ENCODE assay signal across 28 mouse cellular contexts in genomic region chr7:76409020-76409419, GRCm38 (mm10).
DNase-seq lines count a peak whose midpoint lies in the region; ATAC-seq lines count a peak whose summit lies in the region.
"Had no signal": no experiment of that assay in that cellular context is flagged by ENCODE, and none has a peak within 500 bp of the region (broad histone marks: within the 10 kb centered on the region; RNA-seq: fewer than 3 reads in every experiment).

No protein-coding gene starts in this region.

- H3K27ac ChIP-seq in forebrain, embryonic 15.5 days (replicated peaks) = no peak overlapping the region
- no peak overlapping the region for H3K27ac ChIP-seq in forebrain, embryonic 12.5 days
- H3K27ac ChIP-seq in neural tube, embryonic 11.5 days (ENCODE audit: low read depth, low read length) = no peak overlapping the region
- no peak overlapping the region for H3K27ac ChIP-seq in neural tube, embryonic 15.5 days (replicated peaks)
- no peak overlapping the region for H3K27ac ChIP-seq in kidney, embryonic 16.5 days (ENCODE audit: low read length)
- H3K27ac ChIP-seq: gastrocnemius, adult 2 months; heart, adult 2 months; kidney, embryonic 15.5 days; layer of hippocampus, adult 2 months; liver, embryonic 12.5 days; neural tube, embryonic 12.5 days had no signal

- H3K9ac ChIP-seq in forebrain, embryonic 15.5 days (replicated peaks) = no peak overlapping the region
- H3K9ac ChIP-seq in forebrain, embryonic 12.5 days = no peak overlapping the region
- H3K9ac ChIP-seq in neural tube, embryonic 11.5 days (ENCODE audit: low read length) = no peak overlapping the region
- H3K9ac ChIP-seq in neural tube, embryonic 15.5 days (replicated peaks) = no peak overlapping the region
- no peak overlapping the region for H3K9ac ChIP-seq in kidney, embryonic 16.5 days (replicated peaks; ENCODE audit: low read length)
- H3K9ac ChIP-seq: heart, embryonic 12.5 days; kidney, embryonic 15.5 days; liver, embryonic 12.5 days; liver, postnatal 0 days; neural tube, embryonic 12.5 days had no signal

- H3K4me3 ChIP-seq in forebrain, embryonic 15.5 days = no peak overlapping the region
- no peak overlapping the region for H3K4me3 ChIP-seq in forebrain, embryonic 12.5 days (replicated peaks)
- H3K4me3 ChIP-seq in megakaryocyte, embryonic 14.5 days (replicated peaks) = peak overlapping the region; percentile 52
- H3K4me3 ChIP-seq in neural tube, embryonic 11.5 days (ENCODE audit: low read depth, low read length) = no peak overlapping the region
- H3K4me3 ChIP-seq in neural tube, embryonic 15.5 days (replicated peaks) = no peak overlapping the region
- no peak overlapping the region for H3K4me3 ChIP-seq in kidney, embryonic 16.5 days (ENCODE audit: low read length)
- H3K4me3 ChIP-seq: gastrocnemius, adult 2 months; heart, adult 2 months; heart, embryonic 12.5 days; kidney, embryonic 15.5 days; layer of hippocampus, adult 2 months; liver, embryonic 12.5 days; neural tube, embryonic 12.5 days had no signal

- 60% methylated on average over 10 of the region's 10 CpGs for WGBS in forebrain, embryonic 15.5 days
- 55% methylated on average over 10 of the region's 10 CpGs for whole genome bisulfite sequencing in forebrain, embryonic 12.5 days
- WGBS in neural tube, embryonic 11.5 days = 60% methylated on average over 10 of the region's 10 CpGs
- 50% methylated on average over 10 of the region's 10 CpGs for WGBS in neural tube, embryonic 15.5 days
- WGBS in kidney, embryonic 16.5 days = 91% methylated on average over 10 of the region's 10 CpGs

- H3K36me3 ChIP-seq in forebrain, embryonic 15.5 days = no peaks in the 10 kb centered on the region
- no peaks in the 10 kb centered on the region for H3K36me3 ChIP-seq in forebrain, embryonic 12.5 days (replicated peaks)
- no peaks in the 10 kb centered on the region for H3K36me3 ChIP-seq in megakaryocyte, embryonic 14.5 days (replicated peaks; ENCODE audit: low read length)
- no peaks in the 10 kb centered on the region for H3K36me3 ChIP-seq in neural tube, embryonic 11.5 days (ENCODE audit: control insufficient read depth, insufficient read depth, low read length)
- H3K36me3 ChIP-seq in neural tube, embryonic 15.5 days = no peaks in the 10 kb centered on the region
- H3K36me3 ChIP-seq in kidney, embryonic 16.5 days (ENCODE audit: insufficient read depth, low read length) = no peaks in the 10 kb centered on the region
- H3K36me3 ChIP-seq: heart, embryonic 12.5 days; kidney, embryonic 15.5 days; liver, embryonic 12.5 days; neural tube, embryonic 12.5 days had no signal

- ATAC-seq in forebrain, embryonic 15.5 days (replicated peaks) = 0 out of 2 replicates have a peak, but pooled peaks have one; percentile 29
- ATAC-seq in forebrain, embryonic 12.5 days (ENCODE audit: low FRiP score) = no peak
- ATAC-seq in megakaryocyte, adult 5-6 weeks (ENCODE audit: poor library complexity, severe bottlenecking) = no peak
- peak; percentile 31; the same call in 1 of the 2 replicates for ATAC-seq in neural tube, embryonic 11.5 days (ENCODE audit: insufficient read depth, low FRiP score, low TSS enrichment)
- ATAC-seq in neural tube, embryonic 15.5 days (ENCODE audit: low FRiP score) = no peak
- ATAC-seq in kidney, embryonic 16.5 days (ENCODE audit: low FRiP score, low TSS enrichment) = no peak
- ATAC-seq: forebrain, embryonic 14.5 days; liver, embryonic 12.5 days; liver, postnatal 0 days had no signal

- H3K9me3 ChIP-seq in forebrain, embryonic 15.5 days = no peaks in the 10 kb centered on the region
- no peaks in the 10 kb centered on the region for H3K9me3 ChIP-seq in forebrain, embryonic 12.5 days
- peaks cover 4% of the 10 kb centered on the region; the same call in 1 of the 2 replicates for H3K9me3 ChIP-seq in megakaryocyte, embryonic 14.5 days
- no peaks in the 10 kb centered on the region for H3K9me3 ChIP-seq in neural tube, embryonic 11.5 days (ENCODE audit: control insufficient read depth, low read length)
- H3K9me3 ChIP-seq in neural tube, embryonic 15.5 days (replicated peaks) = no peaks in the 10 kb centered on the region
- no peaks in the 10 kb centered on the region for H3K9me3 ChIP-seq in kidney, embryonic 16.5 days (ENCODE audit: low read length)
- H3K9me3 ChIP-seq: heart, embryonic 12.5 days; kidney, embryonic 15.5 days; liver, embryonic 12.5 days; neural tube, embryonic 12.5 days had no signal

- no peak overlapping the region for H3K4me2 ChIP-seq in forebrain, embryonic 15.5 days (replicated peaks)
- no peak overlapping the region for H3K4me2 ChIP-seq in forebrain, embryonic 12.5 days
- H3K4me2 ChIP-seq in neural tube, embryonic 11.5 days (ENCODE audit: low read depth) = no peak overlapping the region
- H3K4me2 ChIP-seq in neural tube, embryonic 15.5 days = no peak overlapping the region
- H3K4me2 ChIP-seq in kidney, embryonic 16.5 days (replicated peaks; ENCODE audit: low read depth, low read length) = no peak overlapping the region
- H3K4me2 ChIP-seq: heart, embryonic 12.5 days; kidney, embryonic 15.5 days; liver, embryonic 12.5 days; neural tube, embryonic 12.5 days had no signal

- H3K27me3 ChIP-seq in forebrain, embryonic 15.5 days = no peaks in the 10 kb centered on the region
- H3K27me3 ChIP-seq in forebrain, embryonic 12.5 days = no peaks in the 10 kb centered on the region
- H3K27me3 ChIP-seq in megakaryocyte, embryonic 14.5 days (replicated peaks) = no peaks in the 10 kb centered on the region
- H3K27me3 ChIP-seq in neural tube, embryonic 11.5 days (ENCODE audit: control insufficient read depth, insufficient read depth, low read length) = no peaks in the 10 kb centered on the region
- no peaks in the 10 kb centered on the region for H3K27me3 ChIP-seq in neural tube, embryonic 15.5 days (replicated peaks)
- H3K27me3 ChIP-seq in kidney, embryonic 16.5 days (ENCODE audit: insufficient read depth, low read length) = no peaks in the 10 kb centered on the region
- H3K27me3 ChIP-seq: heart, embryonic 12.5 days; kidney, embryonic 15.5 days; liver, embryonic 12.5 days; neural tube, embryonic 12.5 days had no signal

- H3K4me1 ChIP-seq in forebrain, embryonic 15.5 days = no peaks in the 10 kb centered on the region
- peaks cover 7% of the 10 kb centered on the region; the same call in 1 of the 2 replicates for H3K4me1 ChIP-seq in forebrain, embryonic 12.5 days
- no peaks in the 10 kb centered on the region for H3K4me1 ChIP-seq in megakaryocyte, embryonic 14.5 days
- H3K4me1 ChIP-seq in neural tube, embryonic 11.5 days (ENCODE audit: control insufficient read depth, insufficient read depth, low read length) = no peaks in the 10 kb centered on the region
- H3K4me1 ChIP-seq in neural tube, embryonic 15.5 days = no peaks in the 10 kb centered on the region
- H3K4me1 ChIP-seq in kidney, embryonic 16.5 days (ENCODE audit: insufficient read depth, low read length) = no peaks in the 10 kb centered on the region
- H3K4me1 ChIP-seq: kidney, embryonic 15.5 days; liver, embryonic 12.5 days; neural tube, embryonic 12.5 days had no signal

- DNase-seq in neural tube, embryonic 11.5 days (ENCODE audit: low spot score) = no peak
- peak; percentile 26 for DNase-seq in embryo, embryonic 11 days
- DNase-seq: adrenal gland, adult 2 months; adrenal gland, postnatal 36 days; cerebellum, adult 2 months; cerebellum, postnatal 14 days; gastrocnemius, adult 2 months; gastrocnemius, postnatal 36 days; heart, adult 2 months; kidney, adult 18-20 months; kidney, postnatal 36 days; left cerebral cortex, postnatal 4 days; liver, postnatal 0 days; lung, postnatal 36 days; right cerebral cortex, postnatal 14 days; thymus, postnatal 4 days had no signal

Comparison
In these comparisons a context has a peak if more than half of its experiments do, and no peak if none do; other contexts are left out.
1. ATAC-seq: peak in forebrain, embryonic 15.5 days (single experiment) and neural tube, embryonic 11.5 days (single experiment); none in forebrain, embryonic 12.5 days (single experiment), megakaryocyte, adult 5-6 weeks (single experiment), neural tube, embryonic 15.5 days (single experiment) and kidney, embryonic 16.5 days (single experiment).